Mouse (Mus musculus): Measurements from ENCODE around the gene Gsg1.

Gene Gsg1

DNA sequence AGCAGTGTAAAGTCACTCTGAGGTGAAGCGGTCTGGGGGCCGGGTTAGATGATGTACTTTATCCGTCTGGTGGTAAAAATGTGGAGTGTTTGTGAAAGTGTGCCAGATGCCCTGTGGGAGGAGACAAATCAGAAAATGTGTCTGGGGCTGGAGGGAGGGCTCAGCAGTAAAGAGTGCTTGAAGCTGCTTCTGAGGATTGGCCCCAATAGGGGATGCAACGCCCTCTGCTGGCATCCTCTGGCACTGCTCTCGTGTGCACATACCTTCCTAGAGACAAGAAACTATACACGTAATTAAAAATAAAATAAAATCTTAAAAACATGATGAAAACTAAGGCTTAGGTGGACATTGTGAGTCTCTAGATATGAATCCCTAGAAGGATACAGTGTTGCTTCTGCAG, 6.3 kb upstream of the Gsg1 start:
- no peak for DNase-seq

DNA sequence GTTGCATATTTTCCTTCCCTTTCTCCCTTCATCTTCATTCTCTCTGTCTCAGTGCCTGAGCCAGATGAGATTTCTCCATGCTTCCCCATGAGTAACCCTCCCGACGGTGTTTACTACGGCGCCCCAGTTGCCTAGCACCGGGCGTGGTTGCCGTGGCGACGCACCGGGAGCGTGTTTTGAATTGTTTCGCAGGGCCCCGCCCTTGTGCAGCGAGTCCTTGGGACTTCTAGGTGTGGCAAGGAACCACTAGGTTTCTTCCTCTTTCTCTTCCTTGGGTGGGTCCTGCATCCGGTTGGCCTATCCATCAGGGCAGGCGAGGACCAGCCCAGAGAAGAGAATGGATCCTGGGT, 1.4 kb downstream of the Gsg1 start:
- DNase-seq, result peak; percentile 85

DNA sequence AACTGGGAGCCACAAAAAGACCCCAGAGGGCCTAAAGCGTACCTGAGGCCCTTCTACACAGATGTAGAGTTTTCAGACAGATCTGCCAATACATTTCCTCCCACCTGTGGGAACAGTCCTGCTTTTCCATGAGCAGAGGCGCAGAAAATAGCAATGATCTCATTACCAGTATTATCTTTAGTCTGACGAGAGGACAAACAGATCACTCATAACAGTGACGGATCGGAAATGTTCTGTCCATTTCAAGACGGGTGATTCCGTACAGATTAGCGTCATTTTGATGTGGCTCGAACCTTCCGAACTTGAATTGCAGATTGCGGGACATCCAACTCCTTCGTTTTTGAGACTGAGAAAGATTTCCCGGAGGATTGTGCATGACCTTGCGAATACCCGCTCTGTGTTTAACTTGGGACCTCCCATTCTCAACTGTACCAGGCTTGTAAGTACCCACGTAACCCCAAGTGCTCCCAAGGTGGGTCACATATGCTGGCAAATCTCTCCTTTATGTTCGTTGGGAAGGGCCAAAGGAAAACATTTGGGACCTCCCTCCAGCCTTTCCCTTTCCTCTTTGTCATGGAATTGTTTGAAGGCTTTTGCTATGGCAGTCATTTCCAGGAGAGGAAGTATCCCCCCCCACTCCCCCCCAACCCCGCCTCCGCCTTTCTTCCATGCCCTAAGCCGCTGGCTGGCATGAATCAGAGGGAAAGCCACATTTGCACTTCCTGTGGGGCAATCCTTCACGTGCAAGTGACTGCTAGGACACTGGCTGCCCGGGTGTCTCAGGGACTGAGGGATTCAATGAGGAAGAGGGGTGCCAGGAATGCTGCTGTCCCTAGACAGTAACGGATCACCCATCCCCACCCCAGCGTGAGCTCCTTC, 2.1 kb downstream of the Gsg1 start:
- no peak for DNase-seq

DNA sequence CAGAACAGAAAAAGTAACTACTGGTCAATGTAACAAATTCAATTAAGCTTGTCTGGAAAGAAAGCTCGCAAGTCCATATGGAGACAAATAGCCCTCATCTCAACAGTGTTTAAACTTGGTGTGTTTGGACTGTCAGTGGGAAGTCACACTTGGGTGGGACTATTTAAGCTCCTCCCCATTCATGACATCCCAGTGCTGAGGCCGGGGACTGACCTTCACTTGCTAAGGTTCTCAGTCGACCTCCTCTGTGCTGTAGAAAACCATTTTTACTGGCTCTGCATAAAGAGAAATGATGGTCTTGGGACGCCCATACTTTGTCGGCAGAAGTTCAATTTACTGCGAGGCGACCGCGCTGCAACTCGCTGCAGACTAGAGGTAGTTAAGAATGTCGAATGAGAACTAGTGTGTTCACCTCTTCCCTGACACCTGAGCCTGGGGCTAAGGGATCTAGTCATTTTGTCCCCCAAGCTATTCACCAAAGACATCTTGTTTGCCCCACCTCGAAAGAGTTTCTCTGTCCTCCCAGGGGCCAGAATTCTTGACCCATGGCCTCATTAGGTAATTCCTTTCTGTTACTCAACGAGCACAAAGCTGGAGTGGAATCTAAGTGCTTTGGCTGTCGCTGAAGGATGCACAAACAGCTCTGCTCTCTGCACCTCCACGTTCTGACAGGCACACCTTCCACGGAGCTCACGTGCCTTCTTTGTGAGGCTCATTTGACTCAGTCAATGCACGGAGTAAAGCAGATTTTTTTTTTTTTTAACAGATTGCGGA, 3.0 kb downstream of the Gsg1 start:
- no peak for DNase-seq

DNA sequence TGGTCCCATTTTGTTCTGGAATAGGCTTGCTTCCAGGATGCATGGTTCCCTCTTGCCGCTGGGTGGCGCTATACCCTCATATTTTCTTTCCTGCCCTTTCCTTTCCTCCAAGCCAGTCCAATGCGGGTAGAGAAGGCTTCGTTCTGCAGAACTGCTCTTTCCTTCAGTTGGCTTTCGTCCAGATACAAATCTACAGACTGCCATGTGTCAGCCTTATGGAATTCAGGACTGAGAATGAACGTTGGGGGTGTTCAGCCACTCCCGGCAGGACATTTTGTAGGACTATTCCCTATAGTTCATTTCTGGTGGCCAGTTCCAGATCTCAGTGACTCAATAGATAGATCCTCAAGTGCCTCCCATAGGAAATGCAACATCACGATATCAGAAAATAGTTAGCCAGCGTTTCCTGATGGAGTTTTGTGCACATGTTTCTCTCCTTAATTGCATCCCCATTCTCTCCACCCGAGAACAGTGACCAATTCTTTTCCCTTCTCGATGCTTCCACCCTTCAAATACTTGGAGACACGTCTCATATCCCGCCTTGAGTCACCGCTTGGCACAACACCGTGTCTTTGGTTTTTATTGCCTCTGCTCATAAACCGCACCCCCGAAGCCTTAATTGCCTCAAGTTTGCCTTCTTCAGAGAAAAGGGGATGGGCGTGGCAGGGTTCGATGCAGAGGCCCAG, 4.2 kb downstream of the Gsg1 start:
- peak; percentile 70 for DNase-seq

DNA sequence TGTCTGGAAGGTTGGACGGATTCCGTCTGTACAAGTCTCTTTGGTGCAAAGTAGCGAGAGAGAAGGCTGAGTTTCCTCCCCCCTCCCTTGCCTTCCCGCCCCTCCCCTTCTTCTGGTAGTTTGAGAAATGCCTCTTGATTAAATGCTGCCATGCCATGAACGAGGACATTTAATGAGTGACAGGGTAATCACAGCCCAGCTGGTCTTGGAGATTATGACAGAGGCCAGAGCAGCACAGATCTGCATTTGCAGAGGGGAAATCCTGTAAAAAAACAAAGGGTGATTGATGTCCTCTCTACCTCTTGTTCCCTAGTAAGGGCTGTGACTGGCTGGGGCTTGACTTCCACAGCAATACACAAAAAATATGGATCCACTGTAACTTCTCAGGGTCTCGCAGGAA, 6.3 kb downstream of the Gsg1 start:
- DNase-seq, result no peak

DNA sequence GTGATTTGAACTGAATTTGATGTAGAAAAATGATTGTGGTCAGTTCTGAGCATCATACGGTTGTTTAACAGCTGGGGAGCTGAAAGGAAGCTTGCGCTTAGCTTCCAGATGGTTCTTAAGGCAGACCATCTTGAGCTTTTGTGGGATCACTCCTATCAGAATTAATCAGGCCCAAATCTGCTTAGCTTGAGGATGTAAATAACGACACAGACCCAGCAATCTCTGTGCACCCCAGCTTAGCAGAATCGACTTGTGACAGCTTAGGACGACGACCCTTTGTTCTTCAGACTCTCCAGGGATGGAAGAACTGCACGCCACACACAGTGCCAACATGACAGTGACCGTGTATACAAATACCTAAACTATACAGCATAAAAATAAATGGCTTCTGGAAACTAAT, 8.6 kb downstream of the Gsg1 start:
- no peak for DNase-seq

DNA sequence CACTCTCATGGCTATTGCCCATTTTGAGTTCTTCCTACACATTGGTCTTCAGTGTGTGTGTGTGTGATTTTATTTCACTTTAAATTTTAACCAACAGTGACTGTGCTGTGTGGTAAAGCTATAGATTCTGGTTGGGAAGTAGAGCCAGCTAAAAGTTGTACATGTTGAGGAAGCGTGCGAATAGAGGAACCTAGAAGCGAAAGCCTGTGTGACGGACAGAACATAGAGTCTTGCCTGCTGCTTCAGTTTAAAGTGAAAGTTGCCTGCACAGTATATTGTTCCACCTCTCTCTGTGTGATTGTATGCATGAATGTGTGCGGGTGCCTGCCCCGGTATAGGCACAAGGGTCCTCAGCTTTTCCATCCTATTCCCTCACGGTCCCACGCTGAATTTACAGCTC, 13.8 kb downstream of the Gsg1 start:
- no peak for DNase-seq

DNA sequence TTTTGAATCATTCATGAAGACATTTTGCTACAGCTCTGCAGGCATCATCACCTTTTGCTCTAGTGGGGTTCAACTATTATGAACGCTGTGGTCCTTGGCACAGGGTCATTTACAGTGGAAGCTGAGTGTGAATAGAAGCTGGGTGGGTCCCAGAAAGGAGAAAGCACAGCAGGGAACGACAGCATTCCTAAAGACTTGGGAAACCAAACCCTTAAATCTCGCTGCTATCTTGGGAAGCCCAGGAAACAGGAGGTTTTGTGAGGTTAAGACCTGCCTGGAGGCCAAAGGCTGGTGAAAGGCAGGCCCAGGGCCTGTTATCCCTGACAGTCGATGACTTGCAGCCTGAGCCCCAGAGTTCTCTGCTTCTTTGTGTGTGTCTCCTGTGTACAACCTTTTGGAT, 15.9 kb downstream of the Gsg1 start:
- no peak for DNase-seq

DNA sequence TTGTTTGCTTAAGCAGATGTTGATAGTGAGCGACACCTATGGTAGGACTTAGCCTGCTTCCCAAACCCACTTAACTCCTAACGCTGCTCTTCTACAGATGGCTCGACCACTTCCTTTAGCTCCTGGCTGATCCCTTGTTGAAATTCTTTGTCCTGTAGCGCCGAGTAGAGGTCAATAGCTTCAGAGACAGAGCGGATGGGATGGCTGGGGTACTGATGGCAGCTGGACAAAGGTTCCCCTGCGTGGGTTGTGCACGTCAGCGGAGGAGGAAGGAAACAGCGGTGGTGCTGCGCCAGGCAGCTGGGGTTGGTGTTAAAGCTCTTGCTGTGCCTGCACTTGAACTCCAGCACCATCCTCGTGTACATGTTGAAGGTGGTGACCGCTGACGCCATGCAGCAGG, 16.8 kb downstream of the Gsg1 start:
- no peak for DNase-seq

DNA sequence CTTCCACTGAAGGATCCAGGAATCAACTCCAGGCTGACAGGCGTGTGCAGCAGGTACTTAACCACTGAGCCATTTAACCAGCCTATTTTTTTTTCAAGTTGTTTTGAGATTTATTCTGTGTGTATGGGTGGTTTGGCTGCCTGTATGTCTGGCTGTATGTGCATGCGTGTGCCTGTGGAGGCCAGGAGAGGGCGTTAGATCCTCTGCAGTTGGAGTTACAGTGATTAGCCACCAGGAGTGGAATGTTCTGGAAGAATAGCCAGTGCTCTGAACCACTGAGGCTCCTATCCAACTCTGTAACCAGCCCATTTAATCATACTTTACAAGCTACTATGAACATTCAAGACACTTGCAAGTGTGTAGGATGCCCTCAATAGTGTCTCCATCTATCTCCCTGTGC, 17.6 kb downstream of the Gsg1 start:
- no peak for DNase-seq

DNA sequence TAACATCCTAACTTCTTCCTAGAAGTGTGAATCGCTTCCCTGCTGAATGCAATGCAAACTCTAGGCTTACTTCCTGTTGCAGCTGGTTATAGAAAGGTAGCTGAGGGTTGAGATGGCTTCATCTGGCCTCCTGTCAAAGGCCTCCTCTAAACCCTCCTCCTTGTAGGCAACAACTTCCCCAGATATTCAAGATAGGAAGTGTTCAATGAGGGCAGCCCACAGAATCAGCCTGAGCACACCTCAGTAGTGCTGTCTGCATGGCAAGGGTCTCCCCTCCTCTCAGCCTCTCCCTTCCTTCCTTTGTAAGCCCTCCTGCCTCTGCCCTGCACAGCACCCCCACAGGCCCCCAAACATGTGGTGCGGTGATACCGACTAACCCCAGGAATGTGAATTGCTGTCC, 18.4 kb downstream of the Gsg1 start:
- DNase-seq, result no peak

DNA sequence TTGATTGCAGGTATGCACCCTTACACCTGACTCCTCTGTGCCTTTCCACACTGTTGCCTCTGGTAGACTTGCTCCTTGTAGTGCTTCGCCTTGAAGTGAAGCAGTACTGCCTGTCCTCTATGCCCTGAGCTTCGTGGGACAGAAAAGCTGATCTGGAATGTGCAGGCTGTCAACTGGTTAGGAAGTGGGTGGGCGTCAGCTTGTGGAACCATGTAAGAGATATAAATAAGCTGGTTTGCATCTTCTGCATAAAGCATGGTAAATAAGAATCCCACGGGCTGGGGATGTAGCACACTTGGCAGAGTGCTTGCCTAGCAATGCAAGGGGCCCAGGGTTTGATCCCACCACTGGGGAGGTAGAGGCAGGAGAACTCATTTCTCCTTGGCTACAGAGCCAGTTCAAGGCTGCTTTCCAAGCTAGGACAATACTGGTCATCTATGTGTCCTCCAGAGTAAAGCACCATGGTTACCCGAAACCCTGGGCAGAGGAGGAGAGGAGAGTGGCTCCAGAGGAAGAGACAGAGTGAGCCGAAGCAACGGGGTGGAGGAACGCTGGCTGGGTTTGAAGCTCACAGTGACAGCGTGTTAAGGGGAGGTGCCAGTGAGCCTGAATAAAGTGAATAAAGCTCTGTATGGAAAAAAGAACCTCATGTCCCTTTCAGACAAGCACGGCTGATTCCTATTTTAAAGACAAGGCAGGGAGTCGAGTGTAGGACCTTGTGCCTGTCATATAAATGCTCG, 21.5 kb downstream of the Gsg1 start:
- DNase-seq, result peak; percentile 38

DNA sequence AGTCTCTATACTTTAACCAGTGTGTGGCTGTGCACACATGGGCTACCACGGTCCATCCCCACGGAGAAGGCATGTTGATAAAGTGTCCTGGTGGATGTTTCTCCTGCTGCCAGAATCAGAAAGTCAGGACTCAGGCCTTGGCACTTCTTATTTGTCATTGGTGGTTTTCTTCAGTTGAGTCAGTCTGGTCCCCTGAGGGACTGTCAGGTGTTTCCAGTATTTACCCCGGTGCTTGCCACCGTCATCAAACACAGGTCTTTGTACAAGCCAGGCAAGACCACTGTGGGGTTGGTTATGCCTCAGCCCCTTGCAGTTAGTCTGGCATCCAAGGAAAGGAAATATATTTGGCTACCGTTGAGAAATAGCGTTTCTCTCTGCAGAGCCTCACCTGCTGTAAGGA, 23.6 kb downstream of the Gsg1 start:
- no peak for DNase-seq

DNA sequence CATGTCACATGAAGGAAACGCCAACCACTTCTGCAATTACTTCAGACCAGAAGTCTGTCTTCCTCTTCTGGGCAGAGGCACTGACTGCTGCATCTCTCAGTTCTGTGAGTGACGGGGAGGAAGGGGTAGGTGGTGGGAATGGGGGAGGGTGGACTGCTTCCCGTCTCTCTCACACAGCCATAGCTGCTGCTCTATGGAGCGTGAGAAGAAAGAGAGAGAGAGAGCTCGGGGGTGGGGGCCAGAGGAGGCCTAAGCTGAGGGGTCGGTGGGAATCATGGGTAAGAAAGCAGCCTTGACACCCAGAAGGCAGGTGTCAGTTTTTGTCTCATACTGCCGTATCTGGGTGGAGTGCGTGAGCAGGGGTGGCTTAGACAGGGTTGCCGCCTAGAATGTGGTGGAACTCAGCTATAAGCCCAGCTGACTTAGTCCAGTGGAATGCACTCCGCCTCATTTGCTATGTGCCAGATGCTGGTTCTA, 25.6 kb downstream of the Gsg1 start:
- DNase-seq, result no peak

DNA sequence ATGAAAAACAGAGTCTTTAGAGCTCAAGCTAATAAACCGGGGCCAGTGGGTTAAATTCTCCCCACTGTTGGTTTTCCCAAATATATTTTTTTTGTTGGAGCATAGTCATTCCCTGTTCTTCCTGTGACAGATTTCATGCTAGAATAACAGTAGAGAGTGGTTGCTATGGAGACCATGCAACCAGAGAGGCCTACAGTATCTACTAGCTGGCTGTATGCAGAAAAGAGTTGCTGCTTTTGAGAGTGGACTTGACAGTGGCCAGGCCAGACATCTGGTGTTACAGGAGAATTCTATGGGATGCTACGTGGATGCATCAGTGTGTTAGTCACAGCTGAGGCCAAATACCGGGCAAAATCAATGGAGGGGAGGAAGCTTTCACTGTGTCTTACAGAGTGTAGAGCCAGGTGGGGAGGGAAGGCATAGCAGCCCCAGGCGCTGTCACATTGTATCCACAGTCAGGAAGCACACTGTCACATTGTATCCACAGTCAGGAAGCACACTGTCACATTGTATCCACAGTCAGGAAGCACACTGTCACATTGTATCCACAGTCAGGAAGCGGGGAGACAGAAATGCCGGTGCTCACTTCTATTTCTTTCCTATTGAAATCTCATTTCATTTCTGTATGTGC, 30.2 kb downstream of the Gsg1 start:
- DNase-seq, result no peak

DNA sequence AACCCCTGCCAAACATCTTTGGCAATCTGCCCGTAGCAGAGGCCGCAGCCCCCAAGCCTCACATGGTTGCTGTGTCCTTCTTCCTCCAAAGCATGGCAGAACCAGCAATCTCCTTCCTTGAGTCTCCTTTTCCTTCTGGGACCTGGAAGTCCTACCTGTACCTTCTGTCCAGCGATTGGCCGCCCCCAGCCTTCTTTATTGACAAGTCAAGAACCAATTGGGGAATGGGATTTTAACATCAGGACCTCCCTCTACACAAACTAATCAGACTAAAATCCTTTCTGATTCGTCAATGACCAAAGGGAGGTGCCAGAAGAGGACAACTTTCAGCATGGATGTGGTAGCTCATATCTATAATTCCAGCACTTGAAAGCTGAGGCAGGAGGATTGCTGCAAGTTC, 34.2 kb downstream of the Gsg1 start:
- no peak for DNase-seq

DNA sequence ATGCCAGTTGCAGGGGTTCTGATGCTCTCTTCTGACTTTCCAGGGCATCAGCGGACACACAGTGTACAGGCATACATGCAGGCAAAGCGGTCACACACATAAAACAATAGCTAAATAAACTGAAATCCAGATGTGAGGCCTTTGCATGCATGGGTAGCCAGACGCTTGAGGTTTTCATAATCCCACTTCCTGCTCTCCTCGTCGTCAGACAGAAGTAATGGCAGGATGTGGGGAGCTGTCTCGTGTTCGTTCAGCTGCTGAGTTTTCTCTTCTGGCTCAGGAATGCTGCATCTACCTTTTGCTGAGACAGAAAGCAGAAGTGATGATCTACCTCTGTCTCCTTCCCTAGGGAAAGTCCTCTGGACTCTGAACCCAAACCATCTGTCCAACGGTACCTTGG, 35.8 kb downstream of the Gsg1 start:
- DNase-seq, result no peak

DNA sequence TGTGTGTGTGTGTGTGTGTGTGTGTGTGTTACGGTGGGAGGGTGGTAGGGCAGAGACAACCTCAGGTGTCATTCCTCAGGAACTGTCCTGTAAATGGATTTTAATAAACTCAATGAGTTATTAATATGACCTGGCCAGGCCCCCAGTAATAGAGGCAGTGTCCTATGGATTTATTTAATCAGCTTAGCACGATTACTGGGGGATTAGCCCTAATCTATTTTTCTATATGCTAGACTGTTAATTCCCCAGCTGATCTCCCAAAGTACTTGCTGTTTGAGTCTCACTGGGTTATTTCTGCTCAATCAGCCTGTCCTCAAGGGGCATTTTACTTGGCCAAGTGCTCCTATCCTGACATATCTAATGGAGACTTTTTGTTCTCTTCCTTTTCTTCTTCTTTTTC, 41.5 kb downstream of the Gsg1 start:
- DNase-seq, result no peak

DNA sequence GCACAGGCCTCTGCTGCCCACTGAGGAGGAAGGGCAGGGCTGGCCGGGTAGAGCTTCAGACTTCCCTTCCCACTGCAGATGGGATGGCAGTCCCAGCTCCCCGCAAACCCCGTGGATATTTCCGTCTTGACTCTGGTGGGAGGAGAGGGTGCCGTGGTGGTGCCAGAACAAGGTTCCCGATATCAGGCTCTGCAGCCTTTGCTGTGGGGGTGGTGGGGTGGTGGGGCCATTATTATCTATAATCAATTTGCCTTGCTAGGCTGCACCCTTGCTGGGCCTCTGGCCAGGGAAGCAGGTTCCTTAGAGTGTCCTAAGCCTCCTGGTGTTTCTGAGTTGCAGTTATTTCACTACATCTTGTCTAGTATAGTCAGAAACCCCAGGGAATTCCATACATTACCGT, 43.0 kb downstream of the Gsg1 start:
- no peak for DNase-seq

DNA sequence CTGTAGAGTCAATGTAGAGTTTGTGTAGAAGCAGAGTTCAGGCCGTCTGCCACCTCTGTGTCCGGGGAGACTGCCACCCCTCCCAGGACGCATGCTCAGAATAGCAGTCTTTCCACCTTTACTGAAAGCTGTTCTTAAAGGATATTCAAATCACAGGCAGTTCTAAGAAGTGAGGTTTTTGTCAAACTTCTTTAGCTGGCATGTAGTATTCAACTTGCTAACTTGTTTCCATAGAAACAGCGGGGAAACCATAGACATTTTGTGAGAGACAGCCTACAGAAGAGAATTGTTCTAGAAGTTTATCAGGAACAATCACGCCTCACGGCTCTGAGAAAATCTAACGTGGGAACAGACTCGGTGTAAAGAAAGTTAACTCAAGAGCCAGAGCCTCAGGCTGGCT, 47.2 kb downstream of the Gsg1 start:
- DNase-seq, result no peak

DNA sequence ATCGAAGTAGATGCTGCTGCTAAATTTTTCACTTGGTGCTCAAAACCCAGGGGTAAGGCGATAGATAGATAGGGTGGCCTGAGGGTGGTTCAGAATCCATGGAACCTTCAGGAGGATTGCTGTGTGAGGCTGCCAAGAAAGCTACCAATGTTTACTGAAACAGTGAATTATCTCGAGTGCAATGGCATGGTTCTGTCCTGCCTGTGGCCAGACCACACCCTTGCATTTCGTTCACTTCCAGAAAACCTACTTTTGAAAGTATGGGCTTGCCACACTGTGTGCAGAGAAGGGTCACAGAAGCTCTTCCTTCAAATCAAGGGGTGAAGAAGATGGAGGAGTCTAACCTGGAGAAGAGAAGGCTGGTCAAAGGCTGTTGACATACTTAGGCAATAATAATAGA, 48.3 kb downstream of the Gsg1 start:
- no peak for DNase-seq

DNA sequence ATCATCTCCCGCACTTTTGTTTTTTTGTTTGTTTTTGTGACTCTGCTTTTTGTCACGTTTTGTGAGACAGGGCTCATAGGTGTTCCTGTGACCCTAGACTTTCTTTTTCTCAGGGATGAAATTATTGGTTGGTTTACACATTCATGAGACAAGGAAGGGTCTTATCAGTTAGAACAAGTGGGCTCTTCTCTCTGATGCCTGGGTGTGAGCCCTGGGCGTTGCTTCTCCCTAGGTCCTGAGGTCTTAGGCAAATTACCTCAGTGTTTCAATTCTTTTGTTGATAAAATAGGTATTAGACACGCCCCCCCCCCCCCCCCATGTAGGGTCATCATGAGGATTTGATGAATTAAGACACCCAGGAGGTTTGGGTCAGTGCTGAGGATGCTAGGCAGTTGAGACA, 49.3 kb downstream of the Gsg1 start:
- DNase-seq, result no peak
